Mouse (Mus musculus): ENCODE measurements at regions not wholly inside any gene's neighbourhood (a gene's known extent, or its start where the extent isn't known, plus 50 kb on each side); places are given as distances from the start of the nearest gene placed in this dataset.

GRCm38 (mm10) chr13:118849541-118849940, 179.9 kb downstream of the Fgf10 start:
- WGBS: 71% methylated on average over 5 of the region's 5 CpGs
- H3K4me1 ChIP-seq (replicated peaks): no peaks in the 10 kb centered on the region

GRCm38 (mm10) chr13:118850708-118851107, 181.1 kb downstream of the Fgf10 start:
- Histone ChIP-seq H3K27me3 (replicated peaks) (no peaks in the 10 kb centered on the region), H3K36me3 (no peaks in the 10 kb centered on the region), H3K27ac (ENCODE audit: poor library complexity, severe bottlenecking) (no peak overlapping the region), H3K9ac (no peak overlapping the region), H3K4me3 (no peak overlapping the region), H3K4me2 (no peak overlapping the region), H3K9me3 (replicated peaks) (no peaks in the 10 kb centered on the region), H3K4me1 (replicated peaks) (no peaks in the 10 kb centered on the region)
- no peak for ATAC-seq (ENCODE audit: insufficient number of reproducible peaks, low FRiP score)
- WGBS: 83% methylated on average over 8 of the region's 8 CpGs

More at GRCm38 (mm10) chr13:118849541-118849940, 179.9 kb downstream of the Fgf10 start:
- H3K9me3 ChIP-seq (replicated peaks): no peaks in the 10 kb centered on the region
- no peak overlapping the region for H3K4me3 ChIP-seq
- no peak for ATAC-seq (ENCODE audit: insufficient number of reproducible peaks, low FRiP score)
- no peaks in the 10 kb centered on the region for H3K27me3 ChIP-seq (replicated peaks)
- H3K4me2 ChIP-seq: no peak overlapping the region
- H3K27ac ChIP-seq (ENCODE audit: poor library complexity, severe bottlenecking): no peak overlapping the region
- H3K36me3 ChIP-seq: no peaks in the 10 kb centered on the region
- H3K9ac ChIP-seq: no peak overlapping the region

- Histone ChIP-seq H3K4me2 (no peak overlapping the region), H3K9me3 (replicated peaks) (no peaks in the 10 kb centered on the region), H3K4me1 (replicated peaks) (no peaks in the 10 kb centered on the region), H3K4me3 (no peak overlapping the region), H3K27ac (ENCODE audit: poor library complexity, severe bottlenecking) (no peak overlapping the region), H3K27me3 (replicated peaks) (no peaks in the 10 kb centered on the region), H3K9ac (no peak overlapping the region), H3K36me3 (no peaks in the 10 kb centered on the region)
- no peak for ATAC-seq (ENCODE audit: insufficient number of reproducible peaks, low FRiP score)
- WGBS: 76% methylated on average over 9 of the region's 9 CpGs
These were observed 216.8 kb downstream of the Fgf10 start for GRCm38 (mm10) chr13:118886339-118886810.

- H3K27ac ChIP-seq (ENCODE audit: poor library complexity, severe bottlenecking): no peak overlapping the region
- H3K4me2 ChIP-seq: no peak overlapping the region
- WGBS: 88% methylated on average over 4 of the region's 4 CpGs
- no peak overlapping the region for H3K4me3 ChIP-seq
- H3K9ac ChIP-seq: no peak overlapping the region
- ATAC-seq (ENCODE audit: insufficient number of reproducible peaks, low FRiP score): no peak
- no peaks in the 10 kb centered on the region for H3K27me3 ChIP-seq (replicated peaks)
- H3K36me3 ChIP-seq: no peaks in the 10 kb centered on the region
- no peaks in the 10 kb centered on the region for H3K9me3 ChIP-seq (replicated peaks)
- no peaks in the 10 kb centered on the region for H3K4me1 ChIP-seq (replicated peaks)
These were observed 225.5 kb downstream of the Fgf10 start for GRCm38 (mm10) chr13:118895079-118895478.

- Histone ChIP-seq H3K9me3 (replicated peaks) (no peaks in the 10 kb centered on the region), H3K4me2 (no peak overlapping the region), H3K27ac (ENCODE audit: poor library complexity, severe bottlenecking) (no peak overlapping the region), H3K4me1 (replicated peaks) (no peaks in the 10 kb centered on the region), H3K9ac (no peak overlapping the region), H3K4me3 (no peak overlapping the region), H3K27me3 (replicated peaks) (no peaks in the 10 kb centered on the region), H3K36me3 (no peaks in the 10 kb centered on the region)
- WGBS: 85% methylated on average over 2 of the region's 2 CpGs
- no peak for ATAC-seq (ENCODE audit: insufficient number of reproducible peaks, low FRiP score)
These were observed 232.4 kb downstream of the Fgf10 start for GRCm38 (mm10) chr13:118901950-118902349.

GRCm38 (mm10) chr13:118910351-118910750, 240.8 kb downstream of the Fgf10 start:
- 71% methylated on average over 2 of the region's 2 CpGs for WGBS
- Histone ChIP-seq H3K4me2 (no peak overlapping the region), H3K27ac (ENCODE audit: poor library complexity, severe bottlenecking) (no peak overlapping the region), H3K9me3 (replicated peaks) (no peaks in the 10 kb centered on the region), H3K4me1 (replicated peaks) (no peaks in the 10 kb centered on the region), H3K4me3 (no peak overlapping the region), H3K36me3 (no peaks in the 10 kb centered on the region), H3K9ac (no peak overlapping the region), H3K27me3 (replicated peaks) (no peaks in the 10 kb centered on the region)
- no peak for ATAC-seq (ENCODE audit: insufficient number of reproducible peaks, low FRiP score)

- ATAC-seq (ENCODE audit: insufficient number of reproducible peaks, low FRiP score): no peak
- Histone ChIP-seq H3K9ac (no peak overlapping the region), H3K36me3 (no peaks in the 10 kb centered on the region), H3K27me3 (replicated peaks) (no peaks in the 10 kb centered on the region), H3K4me1 (replicated peaks) (no peaks in the 10 kb centered on the region), H3K4me2 (no peak overlapping the region), H3K9me3 (replicated peaks) (0 out of 2 replicates have a peak, but pooled peaks cover 5% of the 10 kb centered on the region), H3K4me3 (no peak overlapping the region), H3K27ac (ENCODE audit: poor library complexity, severe bottlenecking) (no peak overlapping the region)
- 73% methylated on average over 3 of the region's 3 CpGs for WGBS
These were observed 271.2 kb downstream of the Fgf10 start for GRCm38 (mm10) chr13:118940786-118941185.

- Histone ChIP-seq H3K9ac (no peak overlapping the region), H3K4me3 (no peak overlapping the region), H3K27me3 (replicated peaks) (no peaks in the 10 kb centered on the region), H3K4me1 (replicated peaks) (peaks cover 5% of the 10 kb centered on the region), H3K9me3 (replicated peaks) (no peaks in the 10 kb centered on the region), H3K4me2 (no peak overlapping the region), H3K36me3 (no peaks in the 10 kb centered on the region), H3K27ac (ENCODE audit: poor library complexity, severe bottlenecking) (no peak overlapping the region)
- no peak for ATAC-seq (ENCODE audit: insufficient number of reproducible peaks, low FRiP score)
- 11% methylated on average over 3 of the region's 3 CpGs for WGBS
These were observed 296.6 kb downstream of the Fgf10 start for GRCm38 (mm10) chr13:118966120-118966676.

GRCm38 (mm10) chr13:118967707-118968106, 298.1 kb downstream of the Fgf10 start:
- ATAC-seq (ENCODE audit: insufficient number of reproducible peaks, low FRiP score): no peak
- no peaks in the 10 kb centered on the region for H3K27me3 ChIP-seq (replicated peaks)
- no peak overlapping the region for H3K9ac ChIP-seq
- no peak overlapping the region for H3K27ac ChIP-seq (ENCODE audit: poor library complexity, severe bottlenecking)
- no peak overlapping the region for H3K4me3 ChIP-seq
- H3K4me2 ChIP-seq: no peak overlapping the region
- WGBS: 64% methylated on average over 4 of the region's 4 CpGs
- H3K36me3 ChIP-seq: no peaks in the 10 kb centered on the region
- H3K9me3 ChIP-seq (replicated peaks): no peaks in the 10 kb centered on the region
- peaks cover 5% of the 10 kb centered on the region for H3K4me1 ChIP-seq (replicated peaks)

- H3K27me3 ChIP-seq (replicated peaks): no peaks in the 10 kb centered on the region
These were observed 305.4 kb downstream of the Fgf10 start for GRCm38 (mm10) chr13:118975008-118975407.

GRCm38 (mm10) chr13:118975519-118975918, 305.9 kb downstream of the Fgf10 start:
- 73% methylated on average over 1 of the region's 1 CpGs for WGBS
- H3K4me3 ChIP-seq: no peak overlapping the region
- ATAC-seq (ENCODE audit: insufficient number of reproducible peaks, low FRiP score): no peak
- no peak overlapping the region for H3K27ac ChIP-seq (ENCODE audit: poor library complexity, severe bottlenecking)
- H3K9me3 ChIP-seq (replicated peaks): no peaks in the 10 kb centered on the region
- no peaks in the 10 kb centered on the region for H3K4me1 ChIP-seq (replicated peaks)
- no peaks in the 10 kb centered on the region for H3K27me3 ChIP-seq (replicated peaks)
- H3K9ac ChIP-seq: no peak overlapping the region
- H3K36me3 ChIP-seq: no peaks in the 10 kb centered on the region
- no peak overlapping the region for H3K4me2 ChIP-seq

More at GRCm38 (mm10) chr13:118975008-118975407, 305.4 kb downstream of the Fgf10 start:
- no peaks in the 10 kb centered on the region for H3K36me3 ChIP-seq
- no peak for ATAC-seq (ENCODE audit: insufficient number of reproducible peaks, low FRiP score)
- H3K9me3 ChIP-seq (replicated peaks): no peaks in the 10 kb centered on the region
- no peak overlapping the region for H3K4me2 ChIP-seq
- no peak overlapping the region for H3K27ac ChIP-seq (ENCODE audit: poor library complexity, severe bottlenecking)
- H3K4me1 ChIP-seq (replicated peaks): no peaks in the 10 kb centered on the region
- H3K9ac ChIP-seq: no peak overlapping the region
- no peak overlapping the region for H3K4me3 ChIP-seq

- Histone ChIP-seq H3K9ac (no peak overlapping the region), H3K36me3 (no peaks in the 10 kb centered on the region), H3K4me2 (no peak overlapping the region), H3K27ac (ENCODE audit: poor library complexity, severe bottlenecking) (no peak overlapping the region), H3K4me3 (no peak overlapping the region), H3K4me1 (replicated peaks) (0 out of 2 replicates have a peak, but pooled peaks cover 2% of the 10 kb centered on the region), H3K9me3 (replicated peaks) (no peaks in the 10 kb centered on the region), H3K27me3 (replicated peaks) (no peaks in the 10 kb centered on the region)
- WGBS: 49% methylated on average over 5 of the region's 5 CpGs
- ATAC-seq (ENCODE audit: insufficient number of reproducible peaks, low FRiP score): no peak
These were observed 309.9 kb downstream of the Fgf10 start for GRCm38 (mm10) chr13:118979505-118979904.
